Mouse (Mus musculus): ENCODE results near the gene Itprid1.

The Itprid1 gene

DNA sequence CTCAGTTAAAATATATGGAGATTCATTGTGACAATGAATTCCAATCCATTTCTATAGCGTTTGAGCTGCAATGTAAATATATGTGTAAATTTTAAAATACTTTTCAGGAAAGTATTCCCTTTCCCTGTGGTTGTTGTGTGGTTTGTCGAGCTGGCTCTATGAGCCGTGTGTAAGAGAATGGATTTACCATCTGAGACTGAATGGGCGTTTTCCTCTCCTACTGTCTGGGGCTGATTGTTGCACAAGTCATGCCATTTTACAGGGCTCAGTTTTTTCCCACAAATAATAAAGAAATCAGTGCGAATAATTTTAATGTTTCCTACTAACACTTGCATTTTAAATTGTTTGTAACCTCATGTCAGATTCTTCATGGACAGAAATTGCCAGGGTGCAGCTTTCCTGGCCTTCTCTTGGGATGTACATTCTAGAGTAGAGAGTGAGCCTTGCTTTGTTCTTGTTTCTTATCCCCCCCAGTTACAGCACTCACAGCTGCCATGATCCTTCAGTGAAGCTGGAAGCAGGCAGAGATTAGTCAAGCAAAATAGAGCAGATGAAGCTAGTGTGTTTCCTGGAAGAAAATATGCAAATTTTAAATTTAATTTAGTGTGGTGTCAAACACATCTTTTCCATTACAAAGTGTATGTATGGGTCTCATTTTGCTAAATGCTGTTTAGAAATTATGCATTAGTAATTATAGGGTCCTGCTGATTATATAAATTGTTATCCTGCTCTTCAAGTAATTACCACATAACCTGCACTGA is 65.1 kb downstream of the Itprid1 start:
- no peak for DNase-seq

DNA sequence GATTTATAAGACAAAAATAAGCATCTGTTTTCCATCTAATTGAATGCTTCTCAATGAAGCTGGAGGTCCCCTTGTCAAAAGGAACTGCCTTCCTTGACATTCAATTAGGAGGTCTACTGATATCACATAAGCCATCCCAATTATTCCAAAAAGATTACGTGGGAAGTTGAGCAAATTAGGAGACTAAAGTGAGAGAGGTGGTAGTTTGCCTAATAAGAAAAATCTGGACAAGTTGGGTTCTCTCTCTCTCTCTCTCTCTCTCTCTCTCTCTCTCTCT is 65.6 kb downstream of the Itprid1 start:
- no peak for DNase-seq

DNA sequence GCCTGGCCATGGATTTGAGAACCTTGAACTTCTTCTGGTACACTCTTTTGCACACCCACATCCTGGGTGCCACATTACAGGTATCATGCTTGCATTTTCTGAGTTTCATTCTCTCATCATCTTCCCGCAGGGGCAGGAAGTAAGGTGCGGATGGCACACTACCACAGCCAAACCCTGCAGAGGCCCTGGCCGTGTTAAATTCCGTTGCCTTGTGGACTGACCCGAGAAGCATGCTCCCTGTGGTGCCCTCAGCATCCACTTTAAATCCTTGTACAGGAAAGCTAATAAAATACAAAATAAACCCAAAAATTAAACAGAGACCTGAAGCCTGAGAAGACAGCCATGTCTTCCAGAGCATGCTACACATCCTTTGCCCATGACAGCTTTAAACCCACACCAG is 82.5 kb downstream of the Itprid1 start:
- peak; percentile 32 to 58 for DNase-seq

DNA sequence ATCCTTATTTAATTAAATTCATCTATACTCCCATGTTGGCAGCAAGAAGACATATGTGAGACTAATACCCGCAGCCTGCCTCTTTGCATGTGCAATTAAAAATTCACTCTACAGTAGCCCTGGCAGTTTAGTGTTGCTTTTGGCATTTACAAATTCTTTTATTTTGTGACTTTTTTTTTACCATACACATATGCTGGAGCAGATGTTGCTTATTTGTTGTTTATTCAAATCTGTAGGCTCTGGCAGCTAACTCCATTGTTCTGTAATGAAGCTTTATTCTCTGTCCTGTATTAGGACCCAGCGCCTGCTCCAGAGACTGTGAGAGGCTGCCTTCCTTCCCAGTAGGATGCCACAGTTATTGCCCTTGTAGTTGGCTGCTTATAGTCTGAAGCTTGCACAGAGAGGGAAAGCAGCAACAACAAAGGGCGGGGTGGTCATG is 83.6 kb downstream of the Itprid1 start:
- DNase-seq = peak in 1 of 2 experiments; percentile 37

DNA sequence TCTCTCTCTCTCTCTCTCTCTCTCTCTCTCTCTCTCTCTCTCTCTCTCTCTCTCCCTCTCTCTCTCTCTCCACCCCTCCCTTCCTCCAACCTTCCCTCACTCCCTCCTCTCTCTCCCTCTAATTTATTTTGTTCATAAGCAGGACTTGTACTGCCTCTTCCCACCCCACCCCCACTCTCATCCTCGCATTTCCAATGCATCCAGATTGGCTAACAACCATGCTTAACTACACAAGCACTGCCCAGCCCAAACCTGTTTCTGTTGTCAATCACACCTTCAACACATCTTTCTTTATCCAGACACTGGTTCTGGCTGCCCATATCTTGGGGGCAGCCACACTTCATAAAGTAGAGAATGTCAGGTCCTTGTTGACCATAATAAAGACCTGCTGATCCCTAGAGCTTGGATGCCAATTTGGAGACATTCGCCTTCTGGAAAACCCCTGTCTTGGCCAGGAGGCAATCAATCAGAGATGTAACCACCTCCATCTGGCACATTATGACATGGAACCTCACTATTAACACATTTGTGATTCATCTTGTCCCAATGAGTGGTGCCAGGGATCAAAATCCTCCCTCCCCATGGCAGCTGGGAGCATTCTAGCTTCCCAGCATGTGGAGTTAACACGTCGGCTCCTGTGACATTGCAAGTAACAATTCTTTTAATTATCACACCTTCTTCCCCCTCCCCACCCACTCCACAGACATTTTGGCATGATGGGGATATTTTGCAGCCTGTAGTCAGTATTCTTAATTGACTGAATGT is 84.4 kb downstream of the Itprid1 start:
- peak; percentile 46 to 52 for DNase-seq

DNA sequence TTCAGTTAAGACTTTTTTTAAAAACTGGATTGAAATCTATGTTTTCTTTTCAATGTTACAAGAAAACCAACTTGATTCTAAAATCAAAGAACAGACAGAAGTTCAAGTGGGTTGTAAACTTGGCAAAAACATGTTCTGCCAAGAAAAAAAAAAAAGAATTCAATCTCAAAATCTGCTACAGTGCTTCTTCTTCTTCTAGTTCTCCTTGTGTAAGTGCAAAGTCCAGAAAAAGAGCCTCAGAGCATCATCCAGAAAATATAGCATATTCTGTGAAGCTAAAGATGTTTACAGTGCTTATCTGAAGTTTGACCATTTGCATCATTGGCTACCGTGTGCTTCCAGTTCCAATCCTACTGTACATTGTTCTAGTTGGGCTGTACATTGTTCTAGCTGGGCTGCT is 108.0 kb downstream of the Itprid1 start:
- DNase-seq = no peak

DNA sequence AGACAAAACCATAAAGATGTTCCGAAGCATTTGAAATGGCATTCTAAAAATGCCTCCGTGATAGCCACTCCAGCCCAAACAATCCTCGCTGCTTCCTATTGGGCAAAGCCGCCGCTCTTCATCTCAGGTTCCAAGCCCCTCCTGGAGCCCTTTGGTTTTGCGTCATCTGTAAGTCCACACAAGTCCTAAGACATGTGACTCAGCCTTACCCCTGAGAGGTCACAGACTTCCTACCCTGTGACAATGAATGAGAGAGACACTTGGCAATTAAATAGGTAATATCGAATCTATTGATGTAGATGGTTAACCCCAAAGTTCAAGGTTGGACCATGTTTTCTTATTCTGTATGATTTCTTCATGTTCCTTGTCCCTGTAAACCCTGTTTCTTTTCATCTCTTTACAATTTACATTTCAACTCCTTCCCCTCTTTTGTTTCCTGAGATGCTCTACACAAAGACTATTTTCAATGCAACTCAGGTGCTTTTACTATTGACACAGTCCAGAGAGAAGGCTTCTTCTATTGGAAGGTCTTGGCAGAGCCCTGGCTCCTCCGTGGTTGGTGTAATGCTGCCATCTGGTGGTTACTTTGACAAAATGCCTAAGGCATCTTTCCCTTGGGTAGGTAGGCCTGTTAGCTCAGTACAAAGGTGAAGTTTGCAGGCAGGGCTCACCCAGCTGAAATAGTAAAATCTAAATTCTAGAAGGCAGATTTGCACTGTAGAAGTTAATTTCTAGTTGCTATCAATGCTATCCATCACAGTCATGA is 113.8 kb downstream of the Itprid1 start:
- DNase-seq = peak; percentile 83 to 84

DNA sequence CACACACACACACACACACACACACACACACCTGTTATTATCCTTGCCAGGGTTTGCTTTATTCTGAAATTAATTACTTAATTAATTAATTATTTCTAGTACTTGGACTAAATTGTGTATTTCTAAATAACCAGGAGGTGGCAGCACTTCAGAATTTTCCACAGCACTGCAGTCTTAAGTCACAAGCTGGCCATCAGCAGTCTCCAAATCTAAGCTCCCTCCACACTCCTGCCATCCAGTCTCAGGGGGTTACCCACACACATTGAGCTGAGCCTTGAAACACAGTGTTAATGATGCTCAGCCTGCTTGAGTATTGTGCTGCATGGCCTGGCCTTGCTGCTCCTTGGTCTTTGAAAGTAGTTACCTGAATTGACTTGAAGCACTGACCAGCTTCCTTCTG is 136.3 kb downstream of the Itprid1 start:
- peak; percentile 70 to 75 for DNase-seq

DNA sequence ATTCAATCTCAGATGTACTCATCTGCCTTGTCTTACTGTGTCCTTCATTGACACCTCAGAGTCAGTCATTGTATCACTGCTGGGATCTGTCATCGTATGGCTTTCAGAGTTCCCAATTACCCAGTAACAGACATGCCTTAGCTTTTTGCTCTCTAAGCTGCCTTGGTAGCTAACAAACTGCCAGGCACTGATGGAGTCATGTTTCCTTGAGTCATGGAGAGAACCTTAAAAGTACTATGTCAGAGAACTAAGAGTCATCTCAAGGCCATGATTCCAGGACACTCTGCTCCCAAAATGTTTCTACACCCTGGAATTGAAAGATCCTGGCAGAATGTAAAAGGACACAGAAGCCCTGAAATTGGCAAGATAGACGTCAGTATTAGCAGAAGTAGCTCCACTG is 143.1 kb downstream of the Itprid1 start:
- DNase-seq = no peak

DNA sequence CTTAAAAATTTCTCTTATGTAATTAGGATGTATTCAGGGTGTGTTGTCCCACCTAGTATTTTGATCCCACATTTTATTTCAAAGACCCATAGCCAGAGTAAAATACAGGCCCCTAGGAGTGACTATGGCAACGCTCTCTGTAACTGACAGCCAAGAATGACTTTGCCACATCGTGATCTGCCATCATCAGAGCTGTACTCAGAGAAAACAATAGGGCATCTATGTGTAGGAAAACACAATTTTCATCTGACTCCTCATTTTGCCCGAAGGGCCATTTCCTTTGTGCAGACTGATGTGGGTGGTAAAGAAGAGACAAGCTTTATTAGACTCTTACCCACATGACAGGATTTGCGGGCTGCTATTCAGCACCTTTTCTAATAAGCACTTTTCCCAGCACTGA is 172.0 kb downstream of the Itprid1 start:
- DNase-seq = no peak

DNA sequence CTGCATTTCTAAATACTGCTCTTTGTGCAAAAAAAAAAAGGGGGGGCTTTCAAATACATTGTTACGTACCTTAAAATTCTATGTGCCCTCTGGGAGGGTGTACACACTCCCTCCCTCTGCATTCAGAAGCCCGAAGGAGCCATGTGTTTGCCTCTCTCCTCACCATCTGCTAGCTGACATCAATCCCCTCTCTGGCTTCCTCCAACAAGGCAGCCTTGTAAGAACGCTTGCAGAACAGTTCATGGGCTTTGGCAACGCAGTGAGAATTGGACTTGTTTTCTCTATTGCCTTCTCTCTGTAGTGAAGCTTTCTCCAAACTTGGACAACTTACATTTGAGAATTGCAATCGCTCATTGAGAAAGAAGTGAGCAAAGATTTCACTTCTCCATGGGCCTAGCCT is 175.7 kb downstream of the Itprid1 start:
- peak; percentile 23 to 27 for DNase-seq

DNA sequence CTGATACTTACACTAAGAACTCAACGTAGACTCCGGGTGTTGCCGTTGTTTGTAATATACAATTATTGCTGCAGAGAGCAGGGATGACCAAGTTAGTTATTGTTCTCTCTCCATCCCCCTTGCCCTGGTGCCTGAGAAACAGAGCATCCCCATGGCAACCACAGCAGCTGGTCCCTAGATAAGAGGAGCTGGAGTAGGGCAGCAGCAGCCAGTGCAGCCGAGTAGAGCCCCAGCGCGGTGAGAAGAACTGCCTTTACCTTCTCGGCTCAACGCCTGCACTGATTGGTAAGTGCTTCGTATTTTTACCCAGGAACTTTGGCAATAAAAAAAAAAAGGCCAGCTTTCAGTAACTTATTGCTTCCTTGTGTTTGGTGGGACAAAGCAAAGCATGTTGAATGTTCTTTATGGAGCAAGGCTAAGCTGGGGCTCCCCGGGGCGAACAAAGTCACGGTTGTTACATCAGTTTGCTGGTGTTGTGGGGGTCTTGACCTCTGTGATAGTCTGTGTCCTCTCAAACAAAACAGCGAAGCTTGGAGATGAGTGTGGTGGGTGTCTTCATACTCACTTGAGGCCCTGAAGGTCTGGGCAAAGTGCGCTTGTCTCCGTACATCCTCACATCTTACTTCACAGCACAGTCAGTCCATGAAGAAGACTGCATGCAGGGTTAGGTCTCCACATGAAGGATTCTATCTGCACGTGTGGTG is 180.7 kb downstream of the Itprid1 start, which contains the start of gene Ppp1r17:
Ppp1r17 (plus strand) TSS at position 207 of the 704 bp plus-strand sequence.
- no peak for DNase-seq

DNA sequence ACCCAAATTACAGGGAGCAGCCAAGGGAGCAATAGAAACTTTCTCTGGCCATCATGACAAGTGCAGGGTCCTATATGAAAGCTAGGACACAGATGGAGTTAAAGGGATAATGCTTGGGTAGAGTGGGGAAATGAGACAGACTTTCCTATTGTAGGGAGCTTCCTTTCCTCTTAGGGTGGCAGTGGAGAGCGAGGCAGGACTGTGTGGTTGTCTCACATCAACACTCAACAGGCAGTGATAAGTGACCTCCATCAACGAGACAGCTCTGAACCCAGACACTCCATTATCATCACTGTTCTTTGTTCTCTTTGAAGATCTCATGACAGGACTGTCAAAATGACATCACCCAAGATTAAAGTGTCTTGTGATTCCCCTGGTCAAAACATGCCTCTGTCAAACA is 182.9 kb downstream of the Itprid1 start:
- no peak for DNase-seq

DNA sequence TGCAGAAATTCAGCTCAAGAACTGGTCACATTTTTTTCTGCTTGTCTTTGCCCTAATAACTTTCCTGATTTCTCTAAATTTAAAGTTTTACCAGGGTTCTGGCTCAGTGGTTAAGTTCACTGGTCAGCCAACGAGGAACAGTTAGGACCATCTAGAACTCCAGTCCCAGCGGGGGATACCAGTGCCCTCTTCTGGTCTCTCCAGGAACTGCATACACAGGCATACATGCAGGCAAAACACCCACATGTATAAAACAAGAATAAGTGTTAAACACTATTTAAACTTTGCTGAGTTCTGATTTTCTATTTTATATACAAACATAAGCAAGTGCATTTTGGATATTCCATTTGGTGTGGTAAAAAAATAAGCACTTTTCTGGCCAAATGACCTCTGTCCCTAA is 188.8 kb downstream of the Itprid1 start:
- DNase-seq = peak in 1 of 2 experiments; percentile 63

DNA sequence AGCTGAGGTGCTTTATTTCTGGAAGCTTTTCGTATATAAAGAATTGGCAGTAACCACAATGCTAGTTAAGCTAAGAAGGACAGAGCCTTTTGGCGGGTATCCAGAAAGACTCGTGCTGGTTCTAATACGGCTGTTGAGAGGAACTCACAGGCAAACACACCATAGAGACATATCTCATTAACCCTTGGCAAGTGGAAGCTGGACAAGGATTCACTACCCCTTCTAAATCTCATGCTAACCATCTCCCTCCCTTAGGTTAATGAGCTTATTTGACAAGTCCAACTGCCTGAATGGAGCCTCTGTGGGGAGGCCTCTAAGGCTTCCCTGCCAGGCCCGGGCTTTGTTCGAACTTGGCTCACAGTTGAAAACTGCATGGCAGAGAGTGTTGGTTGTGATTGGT is 190.6 kb downstream of the Itprid1 start:
- peak; percentile 29 to 35 for DNase-seq

DNA sequence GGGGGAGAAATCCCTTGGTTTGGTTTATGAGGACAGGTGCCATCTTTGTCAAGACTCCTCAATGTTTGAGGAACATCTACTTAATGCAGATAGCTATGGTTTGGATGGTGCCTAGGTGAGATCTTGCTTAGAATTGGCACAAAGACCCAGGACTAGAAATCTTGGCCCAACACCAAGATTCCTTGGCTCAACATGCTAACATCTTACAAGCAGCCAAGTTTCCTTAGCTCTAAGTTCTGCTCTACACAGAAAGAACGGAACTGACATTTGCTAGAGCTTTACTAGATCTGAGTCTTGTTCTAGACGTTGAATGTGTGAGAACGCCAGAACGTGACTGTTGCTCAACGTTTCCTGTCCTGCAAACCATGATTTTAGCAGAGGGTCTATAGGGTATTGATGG is 191.3 kb downstream of the Itprid1 start:
- peak; percentile 54 to 61 for DNase-seq

Data from cerebellum, postnatal 14 days (tissue).